Mouse (Mus musculus): Measurements from ENCODE around the gene Gm11541.

GRCm38 (mm10) chr11:94697703-94698464 lies 6.4 kb downstream of the Gm11541 start:
- TF ChIP-seq EP300 (IDR thresholded peaks at IDR 0.05; ENCODE audit: low read depth) (no peak), CTCF (IDR thresholded peaks at IDR 0.05; ENCODE audit: low read depth) (no peak)

Measured in heart, postnatal 0 days (tissue).